Mouse (Mus musculus) retina, adult 2 months (tissue): ENCODE measurements around the gene Gm17402.
A peak's percentile ranks its signal among the peaks of the same experiment; 100 is the strongest.

Experiments
- DNase-seq: peaks from one replicate; pipeline ENCODE4 v3.0.0-alpha.2; 2012; ENCODE audit warnings: low read depth, low spot score

The Gm17402 gene

GRCm38 (mm10) chr3:67375063-67375462, at the start of gene Gm17402:
Gene Gm17402 (minus strand): TSS chr3:67375163.
- DNase-seq, result no peak

- DNase-seq, result no peak
Measured at GRCm38 (mm10) chr3:67378215-67378614, 3.3 kb upstream of the Gm17402 start.

- DNase-seq, result no peak
Measured at GRCm38 (mm10) chr3:67374360-67374778, 594 bp downstream of the Gm17402 start.

GRCm38 (mm10) chr3:67373872-67374271, 1.1 kb downstream of the Gm17402 start, which contains the start of gene Mlf1:
Gene Mlf1 (plus strand): TSS chr3:67374097.
- peak; percentile 83 for DNase-seq

- no peak for DNase-seq
Measured at GRCm38 (mm10) chr3:67372781-67373180, 2.2 kb downstream of the Gm17402 start.

GRCm38 (mm10) chr3:67372194-67372593, 2.8 kb downstream of the Gm17402 start:
- no peak for DNase-seq

GRCm38 (mm10) chr3:67369407-67370079, 5.4 kb downstream of the Gm17402 start:
- no peak for DNase-seq

GRCm38 (mm10) chr3:67367481-67367880, 7.5 kb downstream of the Gm17402 start:
- DNase-seq, result no peak

- DNase-seq, result no peak
Measured at GRCm38 (mm10) chr3:67366087-67366892, 8.7 kb downstream of the Gm17402 start.

- DNase-seq, result no peak
Measured at GRCm38 (mm10) chr3:67358376-67358775, 16.6 kb downstream of the Gm17402 start.

GRCm38 (mm10) chr3:67352763-67353149, 22.2 kb downstream of the Gm17402 start:
- DNase-seq, result no peak

GRCm38 (mm10) chr3:67352128-67352762, 22.7 kb downstream of the Gm17402 start:
- peak; percentile 55 for DNase-seq

- no peak for DNase-seq
Measured at GRCm38 (mm10) chr3:67351406-67352127, 23.4 kb downstream of the Gm17402 start.

- no peak for DNase-seq
Measured at GRCm38 (mm10) chr3:67346674-67347073, 28.3 kb downstream of the Gm17402 start.

- DNase-seq, result peak; percentile 37
Measured at GRCm38 (mm10) chr3:67344599-67344998, 30.4 kb downstream of the Gm17402 start.

- no peak for DNase-seq
Measured at GRCm38 (mm10) chr3:67343004-67343662, 31.8 kb downstream of the Gm17402 start.

GRCm38 (mm10) chr3:67340921-67341320, 34.0 kb downstream of the Gm17402 start:
- no peak for DNase-seq

GRCm38 (mm10) chr3:67339558-67339957, 35.4 kb downstream of the Gm17402 start:
- no peak for DNase-seq

- DNase-seq, result no peak
Measured at GRCm38 (mm10) chr3:67322422-67322821, 52.5 kb downstream of the Gm17402 start.
